Mouse (Mus musculus) liver, embryonic 15.5 days (tissue): ENCODE results near the gene Hoxa4. TPM values are rescaled to one million over a fixed set of nuclear protein-coding genes. Genes with fewer than 3 reads are reported as not detected.
A peak's percentile ranks its signal among the peaks of the same experiment; 100 is the strongest.

Experiments used
- ATAC-seq: fragments of 200-750 bp; cut with Nextera tagmentation; 2 replicates; pipeline ENCODE4 v1.8.0; 2017; ENCODE audit warnings: moderate number of reproducible peaks, mild to moderate bottlenecking, moderate library complexity; ENCODE audit not compliant: insufficient read depth
- H3K27ac ChIP-seq: fragments of 300-500 bp; sonication (generic); replicated peaks from 2 replicates; pipeline ENCODE4 v1.5.1; 2015; ENCODE audit warnings: mild to moderate bottlenecking, inconsistent platforms
- H3K27me3 ChIP-seq: fragments of 300-500 bp; sonication (generic); 2 replicates; pipeline ENCODE4 v1.6.1; 2015; ENCODE audit warnings: mild to moderate bottlenecking, inconsistent platforms
- H3K36me3 ChIP-seq: fragments of 300-500 bp; sonication (generic); replicated peaks from 2 replicates; pipeline ENCODE4 v1.6.1; 2015; ENCODE audit warnings: moderate library complexity, mild to moderate bottlenecking, inconsistent platforms
- H3K4me1 ChIP-seq: fragments of 300-500 bp; sonication (generic); replicated peaks from 2 replicates; pipeline ENCODE4 v1.6.1; 2015; ENCODE audit warnings: inconsistent platforms
- H3K4me2 ChIP-seq: fragments of 300-500 bp; sonication (generic); 2 replicates; pipeline ENCODE4 v1.6.1; 2015; ENCODE audit warnings: moderate library complexity, mild to moderate bottlenecking, inconsistent platforms
- H3K4me3 ChIP-seq: fragments of 300-500 bp; sonication (generic); replicated peaks from 2 replicates; pipeline ENCODE4 v1.5.1; 2015; ENCODE audit warnings: mild to moderate bottlenecking, inconsistent platforms
- H3K9ac ChIP-seq: fragments of 300-500 bp; sonication (generic); 2 replicates; pipeline ENCODE4 v1.6.1; 2015; ENCODE audit warnings: moderate library complexity, mild to moderate bottlenecking, inconsistent platforms
- H3K9me3 ChIP-seq: fragments of 300-500 bp; sonication (generic); replicated peaks from 2 replicates; pipeline ENCODE4 v1.6.1; 2016; ENCODE audit warnings: inconsistent platforms
- WGBS: fragments of 180-500 bp; shearing (Covaris S2); methylation state at CpG from one replicate; pipeline ENCODE4 v1.1.7; 2015; ENCODE audit warnings: mixed read lengths; ENCODE audit not compliant: insufficient replicate concordance; 5-methylcytosine and 5-hydroxymethylcytosine counted together
- polyA plus RNA-seq: library from polyadenylated mRNA; unstranded; fragments of >200 nt; fragmentation: Nextera tagmentation; extraction: Ambion mirVana; gene quantifications from 2 replicates; pipeline ENCODE4 v1.2.1, GENCODE M21; 2015

The Hoxa4 gene
- polyA plus RNA-seq, 1 experiment from 2014 or later: 0.07 TPM

- Histone ChIP-seq H3K27me3 (peaks cover 100% of the 10 kb centered on the region), H3K36me3 (no peaks in the 10 kb centered on the region), H3K9ac (no peak overlapping the region), H3K4me2 (no peak overlapping the region), H3K4me1 (peaks cover 19% of the 10 kb centered on the region; the same call in 1 of the 2 replicates), H3K4me3 (no peak overlapping the region), H3K9me3 (no peaks in the 10 kb centered on the region), H3K27ac (no peak overlapping the region)
- WGBS: 30% methylated on average over 32 of the region's 32 CpGs
- ATAC-seq: no peak
These were observed 28.7 kb upstream of the Hoxa4 start for GRCm38 (mm10) chr6:52220003-52220864.

- Histone ChIP-seq H3K27ac (no peak overlapping the region), H3K4me2 (no peak overlapping the region), H3K36me3 (no peaks in the 10 kb centered on the region)
These were observed 27.8 kb upstream of the Hoxa4 start for GRCm38 (mm10) chr6:52219234-52219942.

GRCm38 (mm10) chr6:52218643-52219215, 27.2 kb upstream of the Hoxa4 start:
- 30% methylated on average over 14 of the region's 14 CpGs for WGBS
- Histone ChIP-seq H3K4me2 (no peak overlapping the region), H3K4me1 (peaks cover 19% of the 10 kb centered on the region; the same call in 1 of the 2 replicates), H3K9me3 (no peaks in the 10 kb centered on the region), H3K36me3 (no peaks in the 10 kb centered on the region), H3K4me3 (no peak overlapping the region), H3K27ac (no peak overlapping the region), H3K9ac (no peak overlapping the region), H3K27me3 (peaks cover 100% of the 10 kb centered on the region)
- no peak for ATAC-seq

More at GRCm38 (mm10) chr6:52219234-52219942, 27.8 kb upstream of the Hoxa4 start:
- Histone ChIP-seq H3K9ac (no peak overlapping the region), H3K27me3 (peaks cover 100% of the 10 kb centered on the region), H3K9me3 (no peaks in the 10 kb centered on the region), H3K4me1 (peaks cover 19% of the 10 kb centered on the region; the same call in 1 of the 2 replicates), H3K4me3 (no peak overlapping the region)
- ATAC-seq: no peak
- 45% methylated on average over 9 of the region's 9 CpGs for WGBS

- Histone ChIP-seq H3K9me3 (no peaks in the 10 kb centered on the region), H3K9ac (no peak overlapping the region), H3K4me1 (peaks cover 19% of the 10 kb centered on the region; the same call in 1 of the 2 replicates), H3K27me3 (peaks cover 100% of the 10 kb centered on the region), H3K27ac (no peak overlapping the region), H3K4me3 (no peak overlapping the region; the same call in 1 of the 2 replicates), H3K36me3 (no peaks in the 10 kb centered on the region), H3K4me2 (no peak overlapping the region; the same call in 1 of the 2 replicates)
- no peak for ATAC-seq
- 15% methylated on average over 23 of the region's 23 CpGs for WGBS
These were observed 26.5 kb upstream of the Hoxa4 start for GRCm38 (mm10) chr6:52217895-52218642.

GRCm38 (mm10) chr6:52217459-52217768, 25.9 kb upstream of the Hoxa4 start:
- Histone ChIP-seq H3K4me1 (peaks cover 24% of the 10 kb centered on the region; the same call in 1 of the 2 replicates), H3K9ac (no peak overlapping the region), H3K36me3 (no peaks in the 10 kb centered on the region), H3K27ac (no peak overlapping the region), H3K4me3 (peak overlapping the region; percentile 22), H3K9me3 (no peaks in the 10 kb centered on the region), H3K27me3 (peaks cover 100% of the 10 kb centered on the region), H3K4me2 (peak overlapping the region; percentile 49)
- ATAC-seq: no peak
- 2% methylated on average over 25 of the region's 25 CpGs for WGBS

DNA sequence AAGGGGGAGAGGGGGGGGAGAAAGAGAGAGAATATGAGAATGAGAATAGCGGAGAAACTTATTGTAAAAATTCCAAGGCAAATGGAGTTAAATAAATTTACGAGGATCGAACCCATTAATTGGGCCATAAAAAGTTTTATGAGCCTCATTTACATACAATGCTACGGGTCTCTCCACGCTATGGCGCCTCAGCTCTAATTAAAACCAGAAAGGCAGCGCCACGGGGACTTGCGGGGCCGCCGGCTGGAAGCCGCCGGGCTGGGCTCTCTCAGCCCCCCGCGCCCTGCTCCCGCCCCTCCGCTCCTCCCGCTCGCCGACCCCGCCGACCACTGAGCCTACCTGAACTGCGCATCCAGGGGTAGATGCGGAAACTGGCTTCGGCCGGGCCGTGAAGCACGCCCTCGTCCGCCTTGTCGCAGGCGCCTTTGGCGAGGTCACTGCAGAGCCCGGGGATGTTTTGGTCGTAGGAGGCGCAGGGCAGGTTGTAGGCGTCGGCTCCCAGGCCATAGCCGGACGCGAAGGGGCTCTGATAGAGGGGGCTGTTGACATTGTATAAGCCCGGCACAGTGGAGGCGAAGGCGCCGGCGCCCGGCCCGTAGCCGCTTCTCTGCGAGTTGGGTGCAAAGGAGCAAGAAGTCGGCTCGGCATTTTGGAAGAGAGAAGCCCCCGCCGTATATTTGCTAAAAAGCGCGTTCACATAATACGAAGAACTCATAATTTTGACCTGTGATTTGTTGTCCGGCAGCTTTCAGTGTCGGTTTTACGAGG, 25.3 kb upstream of the Hoxa4 start:
- Histone ChIP-seq H3K36me3 (no peaks in the 10 kb centered on the region), H3K9ac (no peak overlapping the region), H3K4me3 (peak overlapping the region; percentile 22), H3K9me3 (no peaks in the 10 kb centered on the region), H3K4me1 (peaks cover 21% of the 10 kb centered on the region; the same call in 1 of the 2 replicates), H3K4me2 (peak overlapping the region; percentile 49), H3K27me3 (peaks cover 100% of the 10 kb centered on the region), H3K27ac (no peak overlapping the region)
- 1% methylated on average over 60 of the region's 60 CpGs for WGBS
- ATAC-seq: no peak

DNA sequence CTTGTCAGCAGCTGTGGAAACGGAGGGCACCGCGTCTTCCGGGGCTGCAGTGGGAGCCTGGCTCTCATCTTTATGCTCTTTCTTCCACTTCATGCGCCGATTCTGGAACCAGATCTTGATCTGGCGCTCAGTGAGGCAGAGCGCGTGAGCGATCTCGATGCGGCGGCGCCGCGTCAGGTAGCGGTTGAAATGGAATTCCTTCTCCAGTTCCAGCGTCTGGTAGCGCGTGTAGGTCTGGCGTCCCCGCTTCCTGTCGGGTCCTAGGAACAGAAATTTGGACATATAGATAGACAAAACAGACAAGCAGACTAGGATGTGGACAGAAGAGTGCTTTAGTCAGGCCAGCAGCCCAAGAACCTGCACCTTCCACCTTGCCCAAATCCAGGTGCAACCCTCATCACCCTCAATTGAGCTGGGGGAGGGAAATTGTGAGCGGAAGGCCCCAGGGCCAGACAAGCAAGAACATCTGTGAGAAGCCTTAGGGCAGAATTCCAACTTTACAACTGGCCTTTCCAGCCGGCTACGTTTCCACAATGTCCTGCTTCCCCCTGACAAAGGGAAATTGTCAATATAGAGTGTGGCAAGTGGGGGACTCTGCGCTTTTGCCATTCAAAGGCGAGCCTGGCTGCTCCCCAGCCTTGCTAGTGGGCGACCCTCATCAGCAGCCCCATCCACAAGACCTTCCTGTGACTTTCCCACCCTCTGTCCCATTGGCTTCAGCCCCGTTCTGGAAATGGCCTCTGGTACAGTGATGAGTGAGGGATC, 24.4 kb upstream of the Hoxa4 start:
- Histone ChIP-seq H3K27ac (no peak overlapping the region), H3K4me3 (no peak overlapping the region), H3K27me3 (peaks cover 100% of the 10 kb centered on the region), H3K4me1 (peaks cover 16% of the 10 kb centered on the region; the same call in 1 of the 2 replicates), H3K36me3 (no peaks in the 10 kb centered on the region), H3K9me3 (no peaks in the 10 kb centered on the region), H3K9ac (no peak overlapping the region), H3K4me2 (no peak overlapping the region)
- ATAC-seq: no peak
- WGBS: 5% methylated on average over 30 of the region's 30 CpGs

DNA sequence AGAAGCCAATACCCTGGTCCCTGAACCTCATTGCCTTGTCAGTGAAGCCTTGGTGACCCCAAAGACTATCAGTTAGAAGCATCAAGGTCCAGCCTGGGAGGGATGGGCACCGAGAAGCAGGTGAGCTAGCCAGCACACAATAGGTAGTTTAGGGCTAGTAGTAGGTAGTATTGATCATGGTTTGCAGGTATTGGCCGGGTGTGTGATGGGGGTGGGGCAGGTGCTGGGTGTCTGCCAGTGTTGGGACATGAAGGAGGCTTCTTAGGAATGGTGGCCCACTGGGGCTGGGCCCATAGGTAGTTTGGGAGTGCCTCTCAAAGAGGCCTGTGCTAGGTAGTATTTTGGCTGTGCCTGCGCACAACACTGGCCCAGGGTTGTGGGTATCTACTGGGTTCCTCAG, 23.5 kb upstream of the Hoxa4 start:
- ATAC-seq: no peak
- peaks cover 16% of the 10 kb centered on the region; the same call in 1 of the 2 replicates for H3K4me1 ChIP-seq
- H3K4me3 ChIP-seq: no peak overlapping the region
- H3K36me3 ChIP-seq: no peaks in the 10 kb centered on the region
- WGBS: 46% methylated on average over 3 of the region's 3 CpGs
- no peak overlapping the region for H3K9ac ChIP-seq
- peaks cover 100% of the 10 kb centered on the region for H3K27me3 ChIP-seq
- no peak overlapping the region for H3K4me2 ChIP-seq
- no peaks in the 10 kb centered on the region for H3K9me3 ChIP-seq
- H3K27ac ChIP-seq: no peak overlapping the region

DNA sequence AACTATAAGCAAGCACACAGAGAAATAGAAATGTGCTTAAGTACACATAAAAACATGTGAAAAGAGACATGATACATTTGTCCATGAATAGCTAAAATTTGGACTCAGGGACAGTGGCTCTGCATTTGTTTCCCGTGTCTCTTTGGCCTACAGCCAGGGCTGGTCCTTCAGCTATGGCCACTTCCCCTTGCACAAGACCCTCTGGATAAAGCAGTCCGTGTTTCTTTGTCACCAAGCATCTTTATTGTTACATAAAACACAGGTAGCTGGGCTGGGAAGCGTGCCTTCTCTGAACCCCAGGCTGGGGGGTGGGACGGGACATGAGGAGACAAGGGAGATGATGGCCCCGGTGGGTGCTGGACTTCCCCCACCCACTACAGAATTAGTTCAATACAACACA, 22.7 kb upstream of the Hoxa4 start:
- no peak overlapping the region for H3K27ac ChIP-seq
- H3K4me3 ChIP-seq: no peak overlapping the region
- ATAC-seq: no peak
- peaks cover 16% of the 10 kb centered on the region; the same call in 1 of the 2 replicates for H3K4me1 ChIP-seq
- H3K36me3 ChIP-seq: no peaks in the 10 kb centered on the region
- H3K27me3 ChIP-seq: peaks cover 100% of the 10 kb centered on the region
- H3K9me3 ChIP-seq: no peaks in the 10 kb centered on the region
- no peak overlapping the region for H3K9ac ChIP-seq
- WGBS: 38% methylated on average over 5 of the region's 5 CpGs
- no peak overlapping the region for H3K4me2 ChIP-seq
